Mouse (Mus musculus) adrenal gland, adult 18-20 months (tissue): Measurements from ENCODE around the gene D630003M21Rik. TPM values are rescaled to one million over a fixed set of nuclear protein-coding genes. Genes with fewer than 3 reads are reported as not detected.

Experiments
- DNase-seq, 2 experiments: peaks; one replicate each; pipeline ENCODE4 v3.0.0; 2021 to 2022; ENCODE audit warnings: low spot score in 2 of 2
- total RNA-seq, 2 experiments: library from RNA; stranded (reverse); gene quantifications; 1 replicate in 1 of 2; 2 replicates in 1 of 2; pipeline ENCODE4 v1.2.3; 2021

D630003M21Rik gene
- total RNA-seq, 2 experiments from 2014 or later = 1.6 to 1.7 TPM

GRCm38 (mm10) chr2:158198861-158199260, 30.2 kb downstream of the D630003M21Rik start:
- no peak for DNase-seq

GRCm38 (mm10) chr2:158197971-158198370, 31.1 kb downstream of the D630003M21Rik start:
- no peak for DNase-seq

DNA sequence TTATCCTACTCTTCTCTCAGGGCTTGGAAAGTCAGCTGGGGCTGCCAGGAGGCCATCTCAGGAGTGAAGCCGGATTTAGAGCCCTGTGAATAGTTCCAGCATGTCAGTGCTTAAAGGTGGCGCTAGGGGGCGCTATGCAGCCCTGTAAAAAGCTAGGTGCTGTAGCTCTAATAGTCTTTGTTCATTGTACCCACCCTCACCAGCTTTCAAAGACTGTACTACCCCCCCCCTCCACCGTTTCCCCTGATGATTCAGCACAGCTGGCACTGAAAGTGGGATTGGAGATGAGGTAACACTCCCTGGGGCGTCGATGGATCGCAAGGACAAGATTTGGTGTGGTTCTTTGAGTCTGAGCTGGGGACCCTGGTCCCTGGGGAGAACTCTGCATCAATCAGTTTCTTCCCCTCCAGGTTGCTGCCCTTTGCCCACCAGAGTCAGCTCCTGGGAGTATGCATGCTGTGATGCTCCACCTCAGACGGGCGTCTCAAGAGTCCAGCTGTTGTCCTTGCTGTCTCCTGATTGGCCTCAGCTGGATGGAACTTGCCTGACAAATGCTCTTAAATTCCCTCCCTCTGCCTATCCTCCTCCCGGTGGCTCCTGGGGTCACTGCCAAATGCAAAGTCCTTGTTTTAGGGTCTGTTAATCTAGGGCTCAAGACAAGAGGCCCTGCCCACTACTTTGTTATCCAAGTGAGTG, 33.9 kb downstream of the D630003M21Rik start:
- DNase-seq = peak in 1 of 2 experiments; percentile 50

- DNase-seq = no peak
Measured at GRCm38 (mm10) chr2:158193611-158194336, 35.2 kb downstream of the D630003M21Rik start.

DNA sequence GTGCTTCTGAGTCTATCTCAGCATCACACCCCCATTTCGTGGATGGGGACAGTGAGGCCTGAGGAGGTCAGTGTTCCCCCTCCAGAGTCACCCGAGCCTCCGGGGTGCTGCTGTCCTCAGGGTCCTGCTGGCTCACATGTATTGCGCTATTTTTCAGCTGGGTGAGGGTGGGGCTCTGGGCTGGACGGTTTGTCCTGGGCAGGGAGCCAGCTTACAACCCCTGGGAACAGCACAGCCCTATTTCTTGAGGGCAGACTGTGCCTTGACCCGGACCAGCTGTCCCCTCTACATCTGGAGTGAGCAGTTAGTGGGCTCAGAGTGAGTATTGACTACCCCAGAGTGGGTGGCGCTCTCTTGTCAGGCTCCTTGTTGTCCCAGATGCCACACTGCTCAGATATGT, 37.9 kb downstream of the D630003M21Rik start:
- DNase-seq = peak in 1 of 2 experiments; percentile 60

DNA sequence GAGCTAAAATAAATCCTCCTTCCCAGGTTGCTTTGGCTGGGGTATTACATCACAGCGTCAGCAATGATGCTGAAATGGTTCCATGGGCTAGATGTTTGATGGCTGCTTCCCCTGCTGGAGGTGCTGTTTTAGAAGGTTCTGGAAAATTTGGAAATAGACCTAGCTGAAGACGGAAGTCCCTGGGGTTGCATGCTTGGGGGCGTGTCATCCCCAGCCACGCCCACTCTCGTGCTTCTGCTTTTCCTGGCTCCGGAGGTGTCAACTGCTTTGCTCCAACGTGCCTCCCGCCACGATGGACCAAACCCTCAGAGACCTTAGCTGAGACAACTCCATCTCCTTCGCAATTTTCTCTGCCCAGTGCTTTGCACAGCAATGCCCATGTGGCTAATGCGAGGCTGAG, 39.6 kb downstream of the D630003M21Rik start:
- DNase-seq = no peak

DNA sequence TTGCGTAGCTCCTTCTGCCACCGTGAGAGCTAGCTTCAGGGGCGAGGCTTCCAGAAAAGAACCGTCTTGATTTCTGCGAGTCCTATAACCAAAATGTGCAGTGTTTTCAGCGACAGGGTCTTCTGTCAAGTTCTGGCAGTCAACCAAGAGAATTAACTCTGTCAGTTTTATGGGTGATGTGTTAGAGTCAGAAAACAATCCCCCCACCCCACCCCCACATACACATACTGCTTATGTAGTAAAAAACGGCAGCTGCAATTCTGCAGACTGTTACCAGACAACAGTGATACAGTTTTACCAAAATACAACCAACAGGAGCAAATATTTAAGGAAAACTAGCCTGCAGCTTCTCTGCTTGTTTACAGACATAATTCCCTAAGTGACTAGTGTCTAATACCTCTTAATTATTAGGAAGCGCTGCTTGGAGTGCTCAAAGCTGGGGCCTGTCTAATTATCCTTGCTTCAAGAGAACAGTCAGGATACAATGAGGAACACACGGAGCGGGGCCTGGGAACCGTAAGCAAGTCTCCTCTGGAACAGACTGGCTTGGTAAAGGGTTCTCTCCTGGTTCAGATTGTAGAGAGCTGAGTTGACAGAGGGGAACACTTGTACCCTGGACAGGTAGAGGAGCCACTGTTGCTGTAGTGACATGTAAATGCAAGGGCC, 42.7 kb downstream of the D630003M21Rik start:
- no peak for DNase-seq

DNA sequence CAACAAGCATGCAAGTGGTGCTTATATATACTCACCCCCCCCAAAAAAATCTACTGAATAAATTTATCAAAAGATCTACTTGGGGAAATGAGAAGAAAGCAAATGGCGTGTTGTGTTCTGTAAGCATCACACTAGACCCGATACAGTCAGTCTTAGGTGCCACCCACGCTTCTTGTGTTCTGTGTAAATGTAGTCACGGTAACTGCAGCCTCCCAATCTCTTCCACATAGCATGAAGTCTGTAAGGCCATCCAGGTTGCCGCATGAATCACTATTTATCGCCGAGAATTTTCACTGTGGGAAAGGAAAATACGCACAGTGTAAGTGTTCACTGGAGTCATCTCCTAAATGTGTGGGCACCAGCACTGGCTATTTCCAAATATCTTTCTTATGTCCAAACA, 45.8 kb downstream of the D630003M21Rik start:
- no peak for DNase-seq

GRCm38 (mm10) chr2:158181932-158182331, 47.1 kb downstream of the D630003M21Rik start:
- DNase-seq = no peak

DNA sequence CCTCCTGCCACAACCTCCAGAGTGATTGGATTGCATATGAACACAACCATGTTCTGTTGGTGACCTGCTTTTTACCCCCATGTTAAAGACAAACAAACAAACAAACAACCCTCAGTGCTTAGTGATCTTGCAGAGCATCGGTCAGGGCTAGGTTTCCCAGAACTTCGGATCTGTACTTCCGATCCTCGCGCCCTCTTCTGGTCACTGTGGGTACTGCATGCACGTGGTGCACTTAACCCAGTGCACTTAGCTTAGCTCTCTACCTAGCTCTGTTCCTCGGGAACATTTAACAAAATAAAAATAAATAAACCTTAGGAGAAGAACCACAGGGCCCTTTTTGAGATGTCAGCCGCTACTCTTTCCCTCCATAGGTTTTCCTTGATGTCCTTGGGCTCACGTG, 48.2 kb downstream of the D630003M21Rik start:
- peak in 1 of 2 experiments; percentile 64 for DNase-seq

DNA sequence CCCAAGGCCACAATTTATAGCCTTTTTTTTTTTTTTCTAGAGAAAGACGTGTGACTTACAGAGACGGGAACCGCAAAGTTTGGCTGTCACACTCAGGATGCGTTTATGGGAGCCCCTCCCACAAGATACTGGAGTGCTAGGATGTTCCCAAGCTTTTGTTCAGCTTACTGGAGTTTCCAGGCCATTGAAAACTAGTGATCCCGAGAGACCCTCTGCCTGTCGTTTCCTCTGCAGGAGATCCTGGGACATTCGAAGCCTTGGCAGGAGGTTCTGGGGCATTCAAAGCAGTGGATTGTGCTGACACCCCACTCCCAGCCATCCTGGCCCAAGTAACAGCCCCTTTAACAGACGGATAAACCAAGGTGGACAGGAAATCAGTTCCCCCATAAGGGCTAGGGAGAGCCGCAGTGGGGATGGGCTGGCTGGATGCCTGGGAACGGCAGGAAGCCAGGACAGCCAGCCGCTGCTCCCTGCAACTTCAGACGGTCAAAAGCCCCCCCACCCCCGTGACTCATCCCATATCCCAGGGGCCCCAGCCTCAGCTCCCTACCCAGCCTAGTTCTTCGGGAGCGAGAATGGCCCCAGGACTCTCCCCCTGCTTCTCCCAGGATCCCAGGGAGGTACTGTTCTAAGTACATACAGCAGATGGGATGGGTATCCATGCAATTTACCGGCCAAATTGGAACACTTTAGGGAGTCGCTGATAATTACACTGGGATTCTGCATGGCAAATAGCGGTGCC, 49.5 kb downstream of the D630003M21Rik start:
- DNase-seq = no peak

GRCm38 (mm10) chr2:158178696-158179369, 50.2 kb downstream of the D630003M21Rik start:
- DNase-seq = peak; percentile 73 to 81

- no peak for DNase-seq
Measured at GRCm38 (mm10) chr2:158178139-158178538, 50.9 kb downstream of the D630003M21Rik start.

- DNase-seq = no peak
Measured at GRCm38 (mm10) chr2:158177574-158177973, 51.4 kb downstream of the D630003M21Rik start.

- DNase-seq = no peak
Measured at GRCm38 (mm10) chr2:158176763-158177162, 52.3 kb downstream of the D630003M21Rik start.

GRCm38 (mm10) chr2:158175433-158175832, 53.6 kb downstream of the D630003M21Rik start:
- no peak for DNase-seq

DNA sequence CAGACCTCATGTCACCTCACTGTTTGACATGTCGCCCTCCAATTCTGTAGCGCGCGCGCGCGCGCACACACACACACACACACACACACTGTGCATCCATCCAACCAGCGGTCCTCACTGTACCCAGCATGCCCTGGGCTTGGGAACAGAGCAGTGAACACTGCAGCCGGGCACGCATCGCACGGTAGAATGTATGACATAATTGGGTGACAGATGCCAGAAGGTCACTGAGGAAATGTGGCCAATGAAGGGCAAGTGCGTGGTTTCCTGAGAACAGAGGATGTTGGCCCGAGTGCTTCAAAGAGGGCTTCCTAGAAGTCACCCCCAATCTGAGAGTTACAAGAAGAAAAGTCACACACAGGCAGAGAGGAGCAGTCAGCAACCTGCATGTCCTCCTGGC, 54.1 kb downstream of the D630003M21Rik start:
- no peak for DNase-seq

- DNase-seq = no peak
Measured at GRCm38 (mm10) chr2:158174438-158174837, 54.6 kb downstream of the D630003M21Rik start.

DNA sequence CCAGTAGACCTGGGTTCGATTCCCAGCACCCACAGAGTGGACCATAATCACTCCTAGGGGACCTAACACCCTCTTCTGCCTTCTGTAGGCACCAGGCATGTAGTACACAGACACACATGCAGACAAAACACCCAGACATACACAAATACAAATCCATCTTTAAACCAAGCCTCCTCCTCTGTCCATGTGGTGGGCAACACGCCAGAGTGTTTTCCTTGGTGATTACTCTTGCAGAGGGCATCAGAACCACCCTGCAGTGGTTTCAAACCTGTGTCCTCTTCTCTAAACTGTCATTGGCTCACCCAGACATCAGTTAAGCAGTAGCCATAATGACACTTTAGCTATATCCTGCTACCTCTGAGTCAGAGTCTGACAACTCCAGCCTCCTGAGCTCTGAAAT, 58.6 kb downstream of the D630003M21Rik start:
- DNase-seq = no peak

- no peak for DNase-seq
Measured at GRCm38 (mm10) chr2:158169771-158170170, 59.3 kb downstream of the D630003M21Rik start.

- DNase-seq = no peak
Measured at GRCm38 (mm10) chr2:158169351-158169750, 59.7 kb downstream of the D630003M21Rik start.
